Mouse (Mus musculus): ENCODE measurements at regions not wholly inside any gene's neighbourhood (a gene's known extent, or its start where the extent isn't known, plus 50 kb on each side); places are given as distances from the start of the nearest gene placed in this dataset.

GRCm38 (mm10) chr9:120628794-120629560 is 57.7 kb downstream of the Rpl14 start:
- no peak for DNase-seq (ENCODE audit: extremely low read depth, low read depth, low spot score)

GRCm38 (mm10) chr9:120629609-120630008 is 58.4 kb downstream of the Rpl14 start:
- no peak for DNase-seq (ENCODE audit: extremely low read depth, low read depth, low spot score)

- no peak for DNase-seq (ENCODE audit: extremely low read depth, low read depth, low spot score)
Observed at GRCm38 (mm10) chr9:120632821-120633220, 61.6 kb downstream of the Rpl14 start.

- no peak for DNase-seq (ENCODE audit: extremely low read depth, low read depth, low spot score)
Observed at GRCm38 (mm10) chr9:120642656-120643055, 71.4 kb downstream of the Rpl14 start.

GRCm38 (mm10) chr9:120643371-120643770 is 72.1 kb downstream of the Rpl14 start:
- no peak for DNase-seq (ENCODE audit: extremely low read depth, low read depth, low spot score)

GRCm38 (mm10) chr9:120645776-120646175 is 74.5 kb downstream of the Rpl14 start:
- no peak for DNase-seq (ENCODE audit: extremely low read depth, low read depth, low spot score)

GRCm38 (mm10) chr9:120646806-120647667 is 75.8 kb downstream of the Rpl14 start:
- no peak for DNase-seq (ENCODE audit: extremely low read depth, low read depth, low spot score)

GRCm38 (mm10) chr9:120647668-120647955 is 76.4 kb downstream of the Rpl14 start:
- no peak for DNase-seq (ENCODE audit: extremely low read depth, low read depth, low spot score)

GRCm38 (mm10) chr9:120652733-120653132 is 81.5 kb downstream of the Rpl14 start:
- no peak for DNase-seq (ENCODE audit: extremely low read depth, low read depth, low spot score)

- DNase-seq (ENCODE audit: extremely low read depth, low read depth, low spot score), result no peak
Observed at GRCm38 (mm10) chr9:120653170-120653569, 81.9 kb downstream of the Rpl14 start.

- no peak for DNase-seq (ENCODE audit: extremely low read depth, low read depth, low spot score)
Observed at GRCm38 (mm10) chr9:120654736-120655135, 83.5 kb downstream of the Rpl14 start.

GRCm38 (mm10) chr9:120656976-120657375 is 85.7 kb downstream of the Rpl14 start:
- DNase-seq (ENCODE audit: extremely low read depth, low read depth, low spot score), result no peak

GRCm38 (mm10) chr9:120657786-120658185 is 86.5 kb downstream of the Rpl14 start:
- DNase-seq (ENCODE audit: extremely low read depth, low read depth, low spot score), result no peak

GRCm38 (mm10) chr9:120658576-120658975 is 87.3 kb downstream of the Rpl14 start:
- DNase-seq (ENCODE audit: extremely low read depth, low read depth, low spot score), result no peak

GRCm38 (mm10) chr9:120661226-120661625 is 90.0 kb downstream of the Rpl14 start:
- no peak for DNase-seq (ENCODE audit: extremely low read depth, low read depth, low spot score)

GRCm38 (mm10) chr9:120661641-120662227 is 90.5 kb downstream of the Rpl14 start:
- DNase-seq (ENCODE audit: extremely low read depth, low read depth, low spot score), result no peak

- no peak for DNase-seq (ENCODE audit: extremely low read depth, low read depth, low spot score)
Observed at GRCm38 (mm10) chr9:120663181-120663580, 91.9 kb downstream of the Rpl14 start.

- no peak for DNase-seq (ENCODE audit: extremely low read depth, low read depth, low spot score)
Observed at GRCm38 (mm10) chr9:120664086-120664485, 92.8 kb downstream of the Rpl14 start.

- DNase-seq (ENCODE audit: extremely low read depth, low read depth, low spot score), result no peak
Observed at GRCm38 (mm10) chr9:120672452-120672851, 101.2 kb downstream of the Rpl14 start.

- no peak for DNase-seq (ENCODE audit: extremely low read depth, low read depth, low spot score)
Observed at GRCm38 (mm10) chr9:120674855-120675254, 103.6 kb downstream of the Rpl14 start.

GRCm38 (mm10) chr9:120675371-120676150 is 104.3 kb downstream of the Rpl14 start:
- DNase-seq (ENCODE audit: extremely low read depth, low read depth, low spot score), result no peak
